Mouse (Mus musculus) heart, embryonic 11.5 days (tissue): ENCODE measurements around the gene Sbk3. TPM values are rescaled to one million over a fixed set of nuclear protein-coding genes. Genes with fewer than 3 reads are reported as not detected.
A peak's percentile ranks its signal among the peaks of the same experiment; 100 is the strongest.

Experiments
- ATAC-seq: fragments of 200-750 bp; cut with Nextera tagmentation; replicated peaks from 2 replicates; pipeline ENCODE4 v1.8.0; 2017; ENCODE audit warnings: moderate library complexity; ENCODE audit not compliant: insufficient number of reproducible peaks, low FRiP score, low TSS enrichment
- H3K27ac ChIP-seq: fragments of 300-500 bp; sonication (generic); 2 replicates; pipeline ENCODE4 v1.5.1; 2014; ENCODE audit warnings: mild to moderate bottlenecking, low read depth, low read length
- H3K27me3 ChIP-seq: fragments of 300-500 bp; sonication (generic); 2 replicates; pipeline ENCODE4 v1.6.1; 2014; ENCODE audit warnings: mild to moderate bottlenecking, low read length, mixed read lengths; ENCODE audit not compliant: control insufficient read depth, insufficient read depth
- H3K36me3 ChIP-seq: fragments of 300-500 bp; sonication (generic); 2 replicates; pipeline ENCODE4 v1.6.1; 2014; ENCODE audit warnings: mild to moderate bottlenecking, low read length, moderate library complexity, mixed read lengths; ENCODE audit not compliant: control insufficient read depth, insufficient read depth
- H3K4me1 ChIP-seq: fragments of 300-500 bp; sonication (generic); 2 replicates; pipeline ENCODE4 v1.6.1; 2014; ENCODE audit warnings: low read length; ENCODE audit not compliant: control insufficient read depth, insufficient read depth
- H3K4me2 ChIP-seq: fragments of 300-500 bp; sonication (generic); 2 replicates; pipeline ENCODE4 v1.6.1; 2014; ENCODE audit warnings: mild to moderate bottlenecking, moderate library complexity
- H3K4me3 ChIP-seq: fragments of 300-500 bp; sonication (generic); 2 replicates; pipeline ENCODE4 v1.5.1; 2014; ENCODE audit warnings: low read depth, low read length
- H3K9ac ChIP-seq: fragments of 300-500 bp; sonication (generic); 2 replicates; pipeline ENCODE4 v1.6.1; 2014; ENCODE audit warnings: mild to moderate bottlenecking, low read depth, low read length, moderate library complexity
- H3K9me3 ChIP-seq: fragments of 300-500 bp; sonication (generic); replicated peaks from 2 replicates; pipeline ENCODE4 v1.6.1; 2016; ENCODE audit warnings: low read length; ENCODE audit not compliant: control insufficient read depth
- WGBS: fragments of 180-500 bp; shearing (Covaris S2); extraction: QIAGEN DNeasy Blood & Tissue Kit; methylation state at CpG from one replicate; pipeline ENCODE4 v1.1.7; 2014; ENCODE audit not compliant: insufficient replicate concordance; 5-methylcytosine and 5-hydroxymethylcytosine counted together
- polyA plus RNA-seq: library from polyadenylated mRNA; unstranded; fragments of >200 nt; fragmentation: Nextera tagmentation; extraction: Ambion mirVana; gene quantifications from 2 replicates; pipeline ENCODE4 v1.2.1, GENCODE M21; 2014

Gene Sbk3
- polyA plus RNA-seq, 1 experiment from 2014 or later = 0.49 TPM

DNA sequence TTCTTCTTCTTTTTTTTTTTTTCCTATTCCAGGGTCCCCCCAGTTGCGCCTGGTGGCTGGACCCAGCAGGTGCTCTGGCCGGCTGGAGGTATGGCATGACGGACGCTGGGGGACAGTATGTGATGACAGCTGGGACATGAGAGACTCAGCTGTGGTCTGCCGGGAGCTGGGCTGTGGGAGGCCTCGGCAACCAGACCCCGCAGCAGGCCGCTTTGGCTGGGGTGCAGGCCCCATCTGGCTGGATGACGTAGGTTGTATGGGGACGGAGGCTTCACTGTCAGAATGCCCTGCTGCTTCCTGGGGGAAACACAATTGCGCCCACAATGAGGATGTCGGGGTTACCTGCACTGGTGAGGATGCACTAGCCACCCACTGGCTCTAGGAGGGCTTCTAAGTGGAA lies 37.9 kb downstream of the Sbk3 start:
- no peak overlapping the region for H3K27ac ChIP-seq
- no peak for ATAC-seq
- no peaks in the 10 kb centered on the region for H3K9me3 ChIP-seq
- 61% methylated on average over 12 of the region's 12 CpGs for WGBS
- no peak overlapping the region for H3K4me2 ChIP-seq
- no peaks in the 10 kb centered on the region for H3K4me1 ChIP-seq
- H3K9ac ChIP-seq = no peak overlapping the region
- no peaks in the 10 kb centered on the region for H3K36me3 ChIP-seq
- no peak overlapping the region for H3K4me3 ChIP-seq
- no peaks in the 10 kb centered on the region for H3K27me3 ChIP-seq

DNA sequence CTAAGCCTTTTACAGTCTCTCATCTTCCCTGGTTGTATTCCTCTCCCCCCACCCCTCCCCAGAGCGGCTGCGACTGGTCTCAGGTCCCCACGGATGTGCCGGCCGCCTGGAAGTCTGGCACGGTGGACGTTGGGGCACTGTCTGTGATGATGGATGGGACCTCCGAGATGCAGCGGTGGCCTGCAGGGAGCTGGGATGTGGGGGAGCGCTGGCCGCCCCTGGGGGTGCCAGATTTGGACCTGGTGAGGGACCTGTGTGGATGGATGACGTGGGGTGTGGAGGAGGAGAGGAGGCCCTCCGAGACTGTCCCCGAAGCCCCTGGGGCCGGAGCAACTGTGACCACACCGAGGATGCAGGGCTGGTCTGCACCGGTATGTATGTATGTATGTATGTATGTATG lies 42.6 kb downstream of the Sbk3 start:
- H3K9ac ChIP-seq = no peak overlapping the region
- no peaks in the 10 kb centered on the region for H3K27me3 ChIP-seq
- H3K4me1 ChIP-seq = peaks cover 27% of the 10 kb centered on the region
- no peak overlapping the region for H3K4me3 ChIP-seq
- WGBS = 59% methylated on average over 17 of the region's 17 CpGs
- no peaks in the 10 kb centered on the region for H3K9me3 ChIP-seq
- H3K36me3 ChIP-seq = no peaks in the 10 kb centered on the region
- H3K4me2 ChIP-seq = no peak overlapping the region
- ATAC-seq = no peak
- H3K27ac ChIP-seq = no peak overlapping the region

DNA sequence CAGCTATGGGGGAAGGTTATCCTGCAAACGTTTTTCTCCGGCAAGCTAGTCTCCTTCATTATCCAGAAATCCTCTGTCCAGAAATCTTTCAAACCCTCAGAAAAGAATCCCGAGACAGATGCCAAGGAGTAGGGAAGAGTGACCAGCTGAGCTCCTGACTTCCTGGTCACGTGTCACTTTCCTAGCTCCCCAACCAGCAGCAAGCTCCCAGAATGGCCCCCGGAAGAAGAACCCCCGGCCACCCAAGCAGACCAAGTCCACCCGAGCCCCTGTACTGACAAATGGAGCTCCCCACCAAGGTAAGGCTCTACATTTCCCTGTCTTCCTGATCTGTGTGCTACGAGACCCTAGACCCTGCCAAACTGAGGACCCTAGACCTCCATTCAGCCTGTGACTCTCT lies 43.3 kb downstream of the Sbk3 start:
- 61% methylated on average over 8 of the region's 8 CpGs for WGBS
- H3K4me2 ChIP-seq = no peak overlapping the region
- no peak overlapping the region for H3K27ac ChIP-seq
- peaks cover 33% of the 10 kb centered on the region for H3K4me1 ChIP-seq
- no peaks in the 10 kb centered on the region for H3K36me3 ChIP-seq
- no peaks in the 10 kb centered on the region for H3K9me3 ChIP-seq
- H3K27me3 ChIP-seq = no peaks in the 10 kb centered on the region
- H3K4me3 ChIP-seq = no peak overlapping the region
- no peak overlapping the region for H3K9ac ChIP-seq
- no peak for ATAC-seq

DNA sequence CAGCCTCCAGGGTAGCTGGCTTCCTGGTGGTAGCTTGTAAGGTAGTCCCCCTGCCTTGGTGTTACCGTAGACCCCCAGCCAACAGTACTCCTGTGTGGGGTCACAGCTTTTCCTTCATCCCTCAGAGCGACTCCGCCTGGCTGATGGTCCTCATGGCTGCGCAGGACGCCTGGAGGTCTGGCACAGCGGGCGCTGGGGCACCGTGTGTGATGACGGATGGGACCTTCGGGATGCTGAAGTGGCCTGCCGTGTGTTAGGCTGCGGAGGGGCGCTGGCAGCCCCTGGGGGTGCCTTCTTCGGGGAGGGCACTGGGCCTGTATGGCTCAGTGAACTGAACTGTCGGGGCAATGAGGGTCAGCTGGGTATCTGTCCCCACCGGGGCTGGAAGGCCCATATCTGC lies 44.1 kb downstream of the Sbk3 start:
- peaks cover 38% of the 10 kb centered on the region for H3K4me1 ChIP-seq
- no peak overlapping the region for H3K9ac ChIP-seq
- ATAC-seq = no peak
- no peak overlapping the region for H3K4me3 ChIP-seq
- no peak overlapping the region for H3K4me2 ChIP-seq
- 68% methylated on average over 16 of the region's 16 CpGs for WGBS
- H3K9me3 ChIP-seq = no peaks in the 10 kb centered on the region
- no peaks in the 10 kb centered on the region for H3K27me3 ChIP-seq
- H3K27ac ChIP-seq = no peak overlapping the region
- no peaks in the 10 kb centered on the region for H3K36me3 ChIP-seq

DNA sequence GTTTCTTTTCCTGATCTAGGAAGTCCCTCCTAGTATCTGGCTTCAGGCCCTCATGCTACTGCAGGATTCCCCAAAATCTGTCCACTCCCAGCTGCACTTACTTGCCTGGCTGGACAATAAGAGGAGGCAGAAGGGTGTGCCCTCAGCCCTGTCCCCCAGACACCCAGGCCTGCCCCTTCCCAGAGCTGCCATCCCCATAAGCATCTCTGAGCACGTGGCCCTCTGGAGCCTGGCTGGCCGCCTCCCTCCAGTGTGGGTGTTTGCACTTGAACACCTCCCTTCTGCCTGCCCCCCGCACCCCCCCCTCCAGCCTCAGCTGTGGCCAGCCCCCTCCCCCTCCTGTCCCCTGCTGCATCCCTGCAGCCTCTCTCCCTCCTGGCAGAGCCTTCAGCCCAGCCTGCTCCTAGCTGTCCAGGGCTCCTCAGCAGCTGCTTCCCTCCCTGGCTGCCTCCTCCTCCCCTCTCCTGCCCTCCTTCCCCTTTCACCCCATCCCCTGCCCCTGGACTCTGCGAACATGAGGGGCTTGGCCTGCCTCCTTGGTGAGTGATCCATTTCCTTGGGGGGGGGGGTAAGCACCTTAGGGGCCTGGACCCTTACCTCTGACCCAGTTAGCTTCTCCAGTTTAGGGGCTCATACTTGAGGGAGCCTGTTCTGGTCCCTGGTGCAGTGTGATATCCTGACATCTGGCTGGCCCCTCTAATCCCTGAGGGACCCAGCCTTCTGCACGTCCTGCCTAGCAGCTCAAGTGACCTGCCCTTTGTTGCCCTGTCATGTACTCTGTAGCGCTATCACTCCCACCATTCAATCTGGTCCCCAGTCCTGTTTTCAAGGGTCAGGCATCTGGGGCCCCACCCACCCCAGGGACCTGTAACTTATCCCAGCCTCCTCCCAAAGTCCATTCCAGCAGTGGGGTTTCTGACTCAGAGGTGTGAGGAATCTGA lies 45.3 kb downstream of the Sbk3 start, which contains the start of gene Ssc5d:
TSS of gene Ssc5d (plus strand) at position 345 of the 941 bp plus-strand sequence.
- ATAC-seq = peak; percentile 16; the same call in 1 of the 2 replicates
- 12% methylated on average over 6 of the region's 6 CpGs for WGBS
- Histone ChIP-seq H3K9ac (0 out of 2 replicates have a peak within 1 kb of the TSS, but pooled peaks have one; percentile 40), H3K4me3 (no peak within 1 kb of the TSS), H3K36me3 (0 out of 2 replicates have a peak, but pooled peaks cover 2% of the 10 kb centered on the region), H3K27ac (peak within 1 kb of the TSS; percentile 22; the same call in 1 of the 2 replicates), H3K27me3 (no peaks in the 10 kb centered on the region), H3K4me2 (peak within 1 kb of the TSS; percentile 14; the same call in 1 of the 2 replicates), H3K9me3 (no peaks in the 10 kb centered on the region), H3K4me1 (peaks cover 45% of the 10 kb centered on the region)

DNA sequence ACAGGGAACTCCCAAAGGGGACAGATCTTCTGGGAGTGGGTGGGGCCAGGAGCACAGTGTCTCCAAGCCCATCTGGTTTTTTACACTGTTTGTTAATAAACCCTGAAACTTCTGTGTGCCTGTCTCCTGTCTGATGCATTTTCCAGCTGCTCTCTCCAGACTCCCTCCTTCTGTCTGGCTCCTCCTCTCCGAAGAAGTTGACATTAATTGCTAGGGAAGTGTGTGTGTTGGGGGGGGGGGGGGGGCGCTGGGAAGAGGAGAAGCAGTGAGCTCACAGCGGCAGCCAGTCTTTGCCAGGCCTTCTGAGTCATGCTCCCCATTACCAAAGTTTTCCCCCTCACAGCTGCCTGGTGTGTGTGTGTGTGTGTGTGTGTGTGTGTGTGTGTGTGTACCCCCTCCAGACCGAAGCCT lies 46.1 kb downstream of the Sbk3 start:
- Histone ChIP-seq H3K27me3 (no peaks in the 10 kb centered on the region), H3K4me1 (peaks cover 45% of the 10 kb centered on the region), H3K4me3 (no peak overlapping the region), H3K27ac (peak overlapping the region; percentile 22; the same call in 1 of the 2 replicates), H3K9ac (no peak overlapping the region), H3K4me2 (no peak overlapping the region), H3K36me3 (peaks cover 8% of the 10 kb centered on the region), H3K9me3 (no peaks in the 10 kb centered on the region)
- ATAC-seq = no peak
- WGBS = 9% methylated on average over 3 of the region's 4 CpGs

DNA sequence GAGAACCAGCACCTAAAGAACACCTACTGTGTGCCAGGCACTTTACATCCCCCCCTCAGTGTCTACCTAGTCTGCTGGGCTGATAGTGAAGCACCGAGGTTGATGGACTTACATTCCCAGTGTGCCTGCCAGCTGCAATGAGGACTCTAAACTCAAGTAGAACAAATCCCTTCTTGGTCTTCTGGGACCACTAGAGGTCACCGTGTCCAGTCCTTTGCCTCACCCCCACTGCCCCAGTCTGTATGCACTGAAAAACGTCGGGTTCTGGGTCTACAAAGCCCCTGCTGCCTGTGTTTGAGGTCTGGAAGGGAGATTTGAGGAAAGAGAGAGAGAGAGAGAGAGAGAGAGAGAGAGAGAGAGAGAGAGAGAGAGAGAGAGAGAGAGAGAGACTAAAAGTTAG lies 46.5 kb downstream of the Sbk3 start:
- WGBS = 3% methylated on average over 4 of the region's 4 CpGs
- H3K27me3 ChIP-seq = no peaks in the 10 kb centered on the region
- H3K9me3 ChIP-seq = no peaks in the 10 kb centered on the region
- no peak overlapping the region; the same call in 1 of the 2 replicates for H3K9ac ChIP-seq
- H3K27ac ChIP-seq = peak overlapping the region; percentile 7
- no peak overlapping the region for H3K4me3 ChIP-seq
- H3K4me1 ChIP-seq = peaks cover 45% of the 10 kb centered on the region
- ATAC-seq = no peak
- peaks cover 12% of the 10 kb centered on the region for H3K36me3 ChIP-seq
- H3K4me2 ChIP-seq = peak overlapping the region; percentile 76

DNA sequence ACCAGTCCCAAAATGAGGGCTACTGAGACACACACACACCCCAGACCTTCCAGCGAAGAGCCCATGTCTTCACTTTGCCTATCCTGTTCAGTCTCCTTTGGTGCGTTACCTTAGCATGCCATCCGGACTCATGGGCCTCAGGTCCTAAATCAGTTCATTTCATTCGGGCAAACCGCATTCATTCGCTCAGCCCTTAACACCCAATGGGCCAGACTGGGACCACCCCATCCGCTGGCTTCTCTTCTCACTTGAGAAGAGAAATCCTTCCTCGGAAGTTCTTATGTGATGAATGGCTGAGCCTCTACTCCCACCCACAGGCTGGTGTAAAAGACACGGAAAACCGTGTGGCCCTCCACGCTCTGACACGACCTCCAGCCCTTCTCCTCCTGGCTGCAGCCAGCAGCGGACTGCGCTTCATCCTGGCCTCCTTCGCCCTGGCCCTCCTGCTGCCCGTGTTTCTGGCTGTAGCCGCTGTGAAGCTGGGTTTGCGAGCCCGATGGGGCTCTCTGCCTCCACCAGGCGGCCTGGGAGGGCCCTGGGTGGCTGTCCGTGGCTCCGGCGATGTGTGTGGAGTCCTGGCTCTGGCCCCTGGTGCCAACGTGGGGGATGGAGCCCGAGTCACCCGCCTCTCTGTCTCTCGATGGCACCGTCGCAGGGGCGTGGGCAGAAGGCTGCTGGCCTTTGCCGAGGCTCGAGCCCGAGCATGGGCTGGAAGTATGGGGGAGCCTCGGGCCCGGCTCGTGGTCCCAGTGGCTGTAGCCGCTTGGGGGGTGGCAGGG lies 47.2 kb downstream of the Sbk3 start:
- H3K36me3 ChIP-seq = peaks cover 19% of the 10 kb centered on the region
- peak overlapping the region; percentile 39 for H3K4me3 ChIP-seq
- peak overlapping the region; percentile 22 for H3K27ac ChIP-seq
- ATAC-seq = no peak
- H3K4me1 ChIP-seq = peaks cover 45% of the 10 kb centered on the region
- H3K9ac ChIP-seq = peak overlapping the region; percentile 68
- WGBS = 5% methylated on average over 37 of the region's 37 CpGs
- H3K9me3 ChIP-seq = no peaks in the 10 kb centered on the region
- H3K4me2 ChIP-seq = peak overlapping the region; percentile 76
- H3K27me3 ChIP-seq = no peaks in the 10 kb centered on the region
